Mouse (Mus musculus): Measurements from ENCODE around the gene Triap1.

DNA sequence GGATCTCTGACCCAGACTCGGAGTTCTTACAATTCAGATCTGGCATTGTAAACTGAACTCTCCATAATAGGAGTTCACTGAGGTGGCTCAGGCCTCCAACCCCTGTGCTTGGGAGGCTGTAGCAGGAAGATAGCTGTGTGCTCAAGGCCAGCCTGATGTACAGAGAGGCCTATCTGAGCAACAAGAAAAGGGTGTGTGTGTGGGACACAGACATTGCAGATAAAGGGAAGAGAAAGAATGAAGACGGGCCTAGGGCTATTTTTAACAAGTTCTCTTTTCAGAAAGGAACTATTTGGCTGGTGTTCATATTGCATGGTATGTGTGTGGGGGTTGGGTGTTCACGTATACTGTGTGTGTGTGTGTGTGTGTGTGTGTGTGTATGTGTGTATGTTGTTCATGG, 7.4 kb upstream of the Triap1 start:
- TF ChIP-seq CTCF (IDR thresholded peaks at IDR 0.05; ENCODE audit: borderline replicate concordance, control insufficient read depth, extremely low read depth, insufficient read depth, low read length, poor library complexity) (no peak), POLR2A (IDR thresholded peaks at IDR 0.05; ENCODE audit: control insufficient read depth, extremely low read depth, insufficient read depth, low read length, poor library complexity) (no peak)
